Mouse (Mus musculus) midbrain, embryonic 11.5 days (tissue): ENCODE data around the gene Fbp2. TPM values are rescaled to one million over a fixed set of nuclear protein-coding genes. Genes with fewer than 3 reads are reported as not detected.
"Not testable (repeated sequence)": the region's sequence is repeated elsewhere in the genome, so short reads cannot be mapped to it uniquely, and the experiment has no call there.

Experiments
- ATAC-seq: fragments of 200-750 bp; cut with Nextera tagmentation; 2 replicates; pipeline ENCODE4 v1.8.0; 2017; ENCODE audit warnings: moderate TSS enrichment, moderate library complexity; ENCODE audit not compliant: low FRiP score
- DNase-seq: peaks from one replicate; pipeline ENCODE4 v3.0.0; 2015; ENCODE audit warnings: low spot score; ENCODE audit errors: missing footprints
- H3K27ac ChIP-seq: fragments of 300-500 bp; sonication (generic); 2 replicates; pipeline ENCODE4 v1.5.1; 2014; ENCODE audit warnings: low read depth, low read length
- H3K27me3 ChIP-seq: fragments of 300-500 bp; sonication (generic); 2 replicates; pipeline ENCODE4 v1.6.1; 2014; ENCODE audit warnings: mild to moderate bottlenecking, low read length, moderate library complexity, mixed read lengths; ENCODE audit not compliant: control insufficient read depth, insufficient read depth
- H3K36me3 ChIP-seq: fragments of 300-500 bp; sonication (generic); 2 replicates; pipeline ENCODE4 v1.6.1; 2014; ENCODE audit warnings: mild to moderate bottlenecking, low read length, moderate library complexity, mixed read lengths; ENCODE audit not compliant: control insufficient read depth, insufficient read depth
- H3K4me1 ChIP-seq: fragments of 300-500 bp; sonication (generic); 2 replicates; pipeline ENCODE4 v1.6.1; 2014; ENCODE audit warnings: low read length; ENCODE audit not compliant: control insufficient read depth, insufficient read depth
- H3K4me2 ChIP-seq: fragments of 300-500 bp; sonication (generic); 2 replicates; pipeline ENCODE4 v1.6.1; 2014; ENCODE audit warnings: mild to moderate bottlenecking, moderate library complexity
- H3K4me3 ChIP-seq: fragments of 300-500 bp; sonication (generic); 2 replicates; pipeline ENCODE4 v1.5.1; 2014; ENCODE audit warnings: low read depth, low read length
- H3K9ac ChIP-seq: fragments of 300-500 bp; sonication (generic); 2 replicates; pipeline ENCODE4 v1.6.1; 2014; ENCODE audit warnings: low read length
- H3K9me3 ChIP-seq: fragments of 300-500 bp; sonication (generic); 2 replicates; pipeline ENCODE4 v1.6.1; 2016; ENCODE audit warnings: low read length; ENCODE audit not compliant: control insufficient read depth
- WGBS: fragments of 180-500 bp; shearing (Covaris S2); extraction: QIAGEN DNeasy Blood & Tissue Kit; methylation state at CpG from one replicate; pipeline ENCODE4 v1.1.7; 2014; 5-methylcytosine and 5-hydroxymethylcytosine counted together
- polyA plus RNA-seq: library from polyadenylated mRNA; unstranded; fragments of >200 nt; fragmentation: Nextera tagmentation; extraction: Ambion mirVana; gene quantifications from 2 replicates; pipeline ENCODE4 v1.2.1, GENCODE M21; 2014

The Fbp2 gene
- polyA plus RNA-seq, 1 experiment from 2014 or later: 0.12 TPM

DNA sequence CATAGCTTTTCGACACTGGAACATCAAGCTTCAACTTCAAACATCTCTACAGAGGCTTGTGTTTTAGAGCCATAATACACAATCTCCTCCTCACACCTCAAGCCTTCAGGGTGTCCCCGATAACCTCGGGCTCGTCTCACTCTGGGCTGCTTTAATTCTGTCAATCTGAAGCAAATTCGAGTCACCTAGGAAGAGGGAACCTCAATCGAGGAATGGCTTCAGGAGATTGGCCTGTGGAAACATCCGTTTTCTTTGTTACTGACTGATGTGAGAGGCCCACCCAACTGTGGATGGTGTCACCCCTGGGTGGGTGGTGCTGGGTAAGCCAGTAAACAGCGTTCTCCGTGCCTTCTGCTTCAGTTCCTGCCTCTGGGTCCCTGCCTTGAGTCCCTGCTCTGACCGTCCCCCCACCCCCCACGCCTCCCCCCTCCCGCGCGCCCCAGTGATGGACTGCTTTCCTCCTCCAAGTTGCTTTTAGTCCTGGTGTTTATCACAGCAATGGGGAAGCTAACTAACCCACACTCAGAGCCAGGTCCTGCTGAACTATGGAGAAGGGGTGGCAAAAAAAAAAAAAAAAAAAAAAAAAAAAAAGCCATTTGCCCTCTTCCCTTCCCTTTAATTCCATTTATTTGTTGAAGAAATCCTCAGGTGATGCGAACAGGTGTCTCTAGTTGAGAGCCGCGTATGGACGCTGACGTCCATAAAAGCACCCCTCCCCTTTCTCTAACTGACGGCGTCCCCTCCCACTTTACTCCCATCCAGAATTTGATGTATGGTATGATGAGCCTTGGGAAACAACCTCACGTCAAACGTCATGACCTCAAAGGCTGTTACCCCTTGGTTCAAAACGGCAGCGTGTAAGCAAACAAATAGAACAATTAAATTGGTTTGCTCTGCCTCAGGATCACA is 2.6 kb downstream of the Fbp2 start:
- no peaks in the 10 kb centered on the region for H3K36me3 ChIP-seq
- H3K27ac ChIP-seq: no peak overlapping the region
- peak; percentile 82 for DNase-seq
- WGBS: 37% methylated on average over 25 of the region's 25 CpGs
- no peaks in the 10 kb centered on the region for H3K9me3 ChIP-seq
- peak overlapping the region; percentile 21 for H3K4me3 ChIP-seq
- no peaks in the 10 kb centered on the region for H3K4me1 ChIP-seq
- peak overlapping the region; percentile 46 for H3K4me2 ChIP-seq
- peak; percentile 25 for ATAC-seq
- no peak overlapping the region for H3K9ac ChIP-seq
- H3K27me3 ChIP-seq: no peaks in the 10 kb centered on the region

DNA sequence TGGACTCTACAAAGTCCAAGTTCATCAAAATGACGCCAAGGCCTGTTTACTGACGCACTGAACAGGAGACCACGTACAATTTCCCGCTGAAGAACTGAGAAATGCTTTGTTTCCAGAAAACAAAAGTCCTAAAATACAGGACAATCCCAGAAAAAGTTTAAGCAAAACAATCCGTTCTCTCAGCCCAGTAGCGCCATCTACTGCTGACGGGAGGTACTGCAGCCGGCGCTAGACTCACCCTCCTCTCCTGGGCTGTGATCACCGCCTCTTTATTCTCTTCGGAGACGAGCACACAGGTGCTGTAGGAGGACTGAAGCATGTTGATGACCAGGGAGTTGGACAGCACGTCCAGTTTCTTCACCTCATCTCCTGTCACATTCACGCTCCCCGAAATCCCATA is 3.6 kb downstream of the Fbp2 start:
- Histone ChIP-seq H3K4me1 (no peaks in the 10 kb centered on the region), H3K27ac (no peak overlapping the region), H3K9me3 (no peaks in the 10 kb centered on the region), H3K4me2 (no peak overlapping the region), H3K27me3 (no peaks in the 10 kb centered on the region), H3K4me3 (no peak overlapping the region), H3K36me3 (no peaks in the 10 kb centered on the region), H3K9ac (no peak overlapping the region)
- ATAC-seq (no peak), DNase-seq (peak; percentile 98)
- 16% methylated on average over 15 of the region's 15 CpGs for WGBS

DNA sequence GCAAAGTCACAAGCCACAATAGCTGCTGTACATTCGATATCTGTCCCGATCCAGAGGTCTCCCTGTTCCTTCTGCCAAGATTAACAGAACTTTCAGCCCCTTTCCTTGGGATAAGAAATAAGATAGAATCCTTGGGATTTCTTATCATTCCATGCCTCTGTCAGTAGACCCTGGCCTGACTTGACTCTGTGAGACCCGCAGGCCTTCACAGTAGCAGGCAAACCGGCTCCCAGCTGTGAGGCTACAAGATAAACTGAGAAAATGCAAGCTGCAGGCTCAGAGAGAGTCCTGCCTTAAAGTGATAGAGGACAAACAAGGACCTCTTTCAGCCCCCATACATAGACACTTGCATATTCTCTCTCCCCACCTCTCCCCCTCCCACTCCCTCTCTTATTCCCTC is 24.9 kb downstream of the Fbp2 start:
- no peak for ATAC-seq
- no peak overlapping the region for H3K4me3 ChIP-seq
- H3K27me3 ChIP-seq: no peaks in the 10 kb centered on the region
- H3K27ac ChIP-seq: no peak overlapping the region
- H3K9ac ChIP-seq: no peak overlapping the region
- H3K36me3 ChIP-seq: no peaks in the 10 kb centered on the region
- no peak for DNase-seq
- WGBS: 42% methylated on average over 4 of the region's 4 CpGs
- no peak overlapping the region for H3K4me2 ChIP-seq
- H3K4me1 ChIP-seq: no peaks in the 10 kb centered on the region
- no peaks in the 10 kb centered on the region for H3K9me3 ChIP-seq

DNA sequence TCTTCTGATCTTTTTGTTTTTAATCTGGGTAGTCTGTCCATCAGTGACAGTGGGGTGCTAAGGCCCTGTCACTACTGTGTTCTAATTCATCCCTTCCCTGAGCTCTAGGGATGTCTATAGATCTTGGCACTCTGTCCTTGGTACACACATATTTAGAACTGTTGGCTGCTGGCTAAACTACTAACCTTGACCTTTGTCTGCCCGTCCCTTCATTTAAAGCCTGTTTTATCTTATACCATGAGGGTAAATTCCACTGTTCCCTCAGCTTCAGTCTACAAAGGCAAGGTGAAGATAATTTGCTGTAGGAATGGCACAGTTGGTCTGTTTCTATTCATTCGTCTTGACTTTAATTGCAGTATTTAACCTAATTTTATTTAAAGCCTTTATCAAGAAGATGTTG is 26.0 kb downstream of the Fbp2 start:
- no peaks in the 10 kb centered on the region for H3K36me3 ChIP-seq
- H3K27me3 ChIP-seq: no peaks in the 10 kb centered on the region
- H3K4me3 ChIP-seq: no peak overlapping the region
- H3K27ac ChIP-seq: no peak overlapping the region
- no peaks in the 10 kb centered on the region for H3K9me3 ChIP-seq
- H3K9ac ChIP-seq: no peak overlapping the region
- H3K4me2 ChIP-seq: no peak overlapping the region
- no peak for ATAC-seq
- H3K4me1 ChIP-seq: no peaks in the 10 kb centered on the region
- 87% methylated on average over 2 of the region's 2 CpGs for WGBS
- DNase-seq: no peak

DNA sequence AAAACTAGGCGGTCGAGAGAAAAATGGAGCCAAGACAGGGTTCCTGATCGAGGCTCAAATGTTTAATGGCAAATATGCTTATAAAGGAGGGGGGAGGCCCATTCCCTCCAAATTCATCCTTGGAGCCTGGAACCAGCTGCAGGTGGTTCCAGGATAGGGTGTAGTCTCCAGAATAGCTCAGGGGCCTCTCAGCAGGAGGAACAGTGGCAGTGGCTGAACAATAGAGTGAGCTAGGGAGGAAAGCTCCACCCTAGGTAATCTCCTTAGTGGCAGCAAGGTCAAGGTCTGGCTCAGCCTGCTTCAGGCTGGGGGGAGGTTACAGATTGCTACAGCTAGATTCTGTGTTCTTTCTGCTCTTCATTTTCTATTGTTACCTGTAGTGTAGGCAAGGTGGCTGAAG is 42.5 kb downstream of the Fbp2 start:
- H3K4me2 ChIP-seq, H3K9ac ChIP-seq, H3K4me1 ChIP-seq, H3K27ac ChIP-seq, H3K27me3 ChIP-seq, ATAC-seq, H3K9me3 ChIP-seq, DNase-seq, H3K36me3 ChIP-seq, H3K4me3 ChIP-seq: not testable (repeated sequence)
- WGBS: 74% methylated on average over 3 of the region's 3 CpGs

DNA sequence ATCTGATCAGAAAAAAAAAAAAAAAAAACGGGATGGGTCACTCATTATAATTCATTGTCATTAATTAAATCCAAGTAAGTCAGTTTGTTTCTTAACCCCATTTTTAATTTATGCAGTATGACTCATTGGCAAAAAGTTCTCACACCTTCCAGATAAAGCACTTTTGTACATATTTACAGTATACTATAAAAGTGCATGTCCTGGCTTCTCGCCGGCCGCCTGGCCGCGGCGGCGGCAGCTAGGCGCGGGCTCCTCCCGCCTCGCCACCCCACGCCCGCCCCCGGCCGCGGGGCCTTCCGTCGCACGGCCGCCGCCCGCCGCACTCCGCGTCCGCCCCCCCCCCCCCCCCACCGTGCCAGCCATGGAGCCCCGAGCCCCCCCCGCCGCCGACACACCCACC is 45.5 kb downstream of the Fbp2 start:
- H3K36me3 ChIP-seq: no peaks in the 10 kb centered on the region
- no peaks in the 10 kb centered on the region for H3K4me1 ChIP-seq
- H3K4me2 ChIP-seq: peak overlapping the region; percentile 46
- H3K9me3 ChIP-seq: no peaks in the 10 kb centered on the region
- WGBS: 14% methylated on average over 19 of the region's 32 CpGs
- H3K4me3 ChIP-seq: peak overlapping the region; percentile 25
- H3K27me3 ChIP-seq: no peaks in the 10 kb centered on the region
- DNase-seq: no peak
- peak overlapping the region; percentile 40; the same call in 1 of the 2 replicates for H3K9ac ChIP-seq
- H3K27ac ChIP-seq: no peak overlapping the region
- ATAC-seq: peak; percentile 57; the same call in 1 of the 2 replicates

DNA sequence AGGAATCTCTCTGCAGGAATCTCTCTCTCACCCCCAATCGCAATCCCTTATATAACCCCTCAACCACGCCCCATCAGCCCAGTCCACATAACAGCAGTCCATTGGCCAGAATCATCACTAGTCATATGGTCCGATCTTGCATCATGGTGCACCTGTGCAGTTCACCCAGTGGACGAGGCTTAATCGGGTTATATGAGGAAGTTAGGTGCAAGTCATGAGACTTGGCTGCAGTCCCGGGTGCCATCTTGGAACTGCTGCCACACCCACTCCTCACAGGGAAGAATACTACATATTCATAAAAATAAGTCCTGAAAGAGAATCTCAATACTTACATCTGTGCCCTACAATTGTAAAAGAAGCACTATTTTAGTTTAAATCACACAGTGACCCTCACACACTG is 50.2 kb downstream of the Fbp2 start:
- not testable (repeated sequence) for H3K4me1 ChIP-seq, DNase-seq, H3K4me3 ChIP-seq, H3K9ac ChIP-seq, H3K36me3 ChIP-seq, H3K27me3 ChIP-seq, H3K27ac ChIP-seq, ATAC-seq, H3K9me3 ChIP-seq, H3K4me2 ChIP-seq
- 91% methylated on average over 6 of the region's 6 CpGs for WGBS

Other genes with a start within 250 kb of the Fbp2 start
- gene 6720489N17Rik, start 234.2 kb downstream of the Fbp2 start, polyA plus RNA-seq: 16.4 and 17.3 TPM in 2 replicates
- gene Platr25, start 97.7 kb downstream of the Fbp2 start, polyA plus RNA-seq: 35.5 and 41.4 TPM in 2 replicates
- gene Gm5141, start 72.6 kb downstream of the Fbp2 start, polyA plus RNA-seq: 12.4 and 13.9 TPM in 2 replicates
- not detected in 2 replicates for gene Fbp1, start 29.9 kb upstream of the Fbp2 start, polyA plus RNA-seq
- 31.8 and 34.4 TPM in 2 replicates for gene 2010111I01Rik, start 106.5 kb upstream of the Fbp2 start, polyA plus RNA-seq